Mouse (Mus musculus) heart, embryonic 13.5 days (tissue): Measurements from ENCODE around the gene Bak1. TPM values are rescaled to one million over a fixed set of nuclear protein-coding genes. Genes with fewer than 3 reads are reported as not detected.
A peak's percentile ranks its signal among the peaks of the same experiment; 100 is the strongest.

Source experiments
- ATAC-seq: fragments of 200-750 bp; cut with Nextera tagmentation; 2 replicates; pipeline ENCODE4 v1.8.0; 2017; ENCODE audit warnings: moderate TSS enrichment; ENCODE audit not compliant: insufficient number of reproducible peaks, low FRiP score, low TSS enrichment; ENCODE audit errors: extremely low read depth
- H3K27ac ChIP-seq: fragments of 300-500 bp; sonication (generic); replicated peaks from 2 replicates; pipeline ENCODE4 v1.5.1; 2015; ENCODE audit warnings: moderate library complexity, mild to moderate bottlenecking, inconsistent platforms
- H3K27me3 ChIP-seq: fragments of 300-500 bp; sonication (generic); replicated peaks from 2 replicates; pipeline ENCODE4 v1.6.1; 2015; ENCODE audit warnings: mild to moderate bottlenecking, inconsistent platforms
- H3K36me3 ChIP-seq: fragments of 300-500 bp; sonication (generic); 2 replicates; pipeline ENCODE4 v1.6.1; 2015; ENCODE audit warnings: mild to moderate bottlenecking, inconsistent platforms
- H3K4me1 ChIP-seq: fragments of 300-500 bp; sonication (generic); 2 replicates; pipeline ENCODE4 v1.6.1; 2015; ENCODE audit warnings: inconsistent platforms
- H3K4me2 ChIP-seq: fragments of 300-500 bp; sonication (generic); 2 replicates; pipeline ENCODE4 v1.6.1; 2015; ENCODE audit warnings: inconsistent platforms, mild to moderate bottlenecking, moderate library complexity
- H3K4me3 ChIP-seq: fragments of 300-500 bp; sonication (generic); 2 replicates; pipeline ENCODE4 v1.5.1; 2015; ENCODE audit warnings: moderate library complexity, mild to moderate bottlenecking, inconsistent platforms
- H3K9ac ChIP-seq: fragments of 300-500 bp; sonication (generic); 2 replicates; pipeline ENCODE4 v1.6.1; 2015; ENCODE audit warnings: inconsistent platforms, mild to moderate bottlenecking, moderate library complexity
- H3K9me3 ChIP-seq: fragments of 300-500 bp; sonication (generic); 2 replicates; pipeline ENCODE4 v1.6.1; 2016; ENCODE audit warnings: inconsistent platforms
- WGBS: fragments of 180-500 bp; shearing (Covaris S2); methylation state at CpG from one replicate; pipeline ENCODE4 v1.1.7; 2015; ENCODE audit warnings: mixed read lengths; 5-methylcytosine and 5-hydroxymethylcytosine counted together
- polyA plus RNA-seq: library from polyadenylated mRNA; unstranded; fragments of >200 nt; fragmentation: Nextera tagmentation; extraction: Ambion mirVana; gene quantifications from 2 replicates; pipeline ENCODE4 v1.2.1, GENCODE M21; 2015

Bak1 gene
- polyA plus RNA-seq, 1 experiment from 2014 or later = 5.3 TPM

GRCm38 (mm10) chr17:27032869-27033268, 4.1 kb upstream of the Bak1 start:
- Histone ChIP-seq H3K36me3 (no peaks in the 10 kb centered on the region), H3K27ac (no peak overlapping the region), H3K27me3 (no peaks in the 10 kb centered on the region; the same call in 1 of the 2 replicates), H3K4me3 (peak overlapping the region; percentile 32), H3K4me1 (peaks cover 17% of the 10 kb centered on the region), H3K9ac (peak overlapping the region; percentile 59; the same call in 1 of the 2 replicates), H3K4me2 (peak overlapping the region; percentile 66), H3K9me3 (no peaks in the 10 kb centered on the region)
- 1% methylated on average over 14 of the region's 14 CpGs for WGBS
- no peak for ATAC-seq

GRCm38 (mm10) chr17:27032328-27032727, 3.5 kb upstream of the Bak1 start:
- 46% methylated on average over 7 of the region's 7 CpGs for WGBS
- no peaks in the 10 kb centered on the region for H3K9me3 ChIP-seq
- H3K36me3 ChIP-seq = no peaks in the 10 kb centered on the region
- peak overlapping the region; percentile 32; the same call in 1 of the 2 replicates for H3K4me3 ChIP-seq
- no peak overlapping the region for H3K27ac ChIP-seq
- ATAC-seq = no peak
- H3K4me2 ChIP-seq = peak overlapping the region; percentile 66
- H3K9ac ChIP-seq = peak overlapping the region; percentile 59; the same call in 1 of the 2 replicates
- H3K27me3 ChIP-seq = no peaks in the 10 kb centered on the region; the same call in 1 of the 2 replicates
- H3K4me1 ChIP-seq = peaks cover 20% of the 10 kb centered on the region

GRCm38 (mm10) chr17:27030896-27031295, 2.1 kb upstream of the Bak1 start:
- H3K9ac ChIP-seq = no peak overlapping the region
- H3K4me3 ChIP-seq = no peak overlapping the region
- no peaks in the 10 kb centered on the region for H3K9me3 ChIP-seq
- peaks cover 5% of the 10 kb centered on the region for H3K36me3 ChIP-seq
- H3K4me1 ChIP-seq = peaks cover 27% of the 10 kb centered on the region
- WGBS = 88% methylated on average over 4 of the region's 4 CpGs
- H3K27me3 ChIP-seq = no peaks in the 10 kb centered on the region
- no peak for ATAC-seq
- no peak overlapping the region for H3K27ac ChIP-seq
- H3K4me2 ChIP-seq = no peak overlapping the region

- Histone ChIP-seq H3K27me3 (no peaks in the 10 kb centered on the region), H3K27ac (no peak overlapping the region), H3K4me1 (peaks cover 27% of the 10 kb centered on the region), H3K9ac (no peak overlapping the region), H3K36me3 (peaks cover 20% of the 10 kb centered on the region), H3K4me2 (no peak overlapping the region), H3K4me3 (no peak overlapping the region), H3K9me3 (no peaks in the 10 kb centered on the region)
- ATAC-seq = no peak
- 86% methylated on average over 14 of the region's 14 CpGs for WGBS
Observed at GRCm38 (mm10) chr17:27029431-27029830, 622 bp upstream of the Bak1 start.

- peak; percentile 62; the same call in 1 of the 2 replicates for ATAC-seq
- H3K9ac ChIP-seq = peak overlapping the region; percentile 98
- no peaks in the 10 kb centered on the region for H3K27me3 ChIP-seq
- peaks cover 27% of the 10 kb centered on the region for H3K4me1 ChIP-seq
- H3K9me3 ChIP-seq = no peaks in the 10 kb centered on the region
- peak overlapping the region; percentile 87 for H3K4me3 ChIP-seq
- H3K4me2 ChIP-seq = peak overlapping the region; percentile 88
- WGBS = under 1% methylated on average over 19 of the region's 19 CpGs
- peaks cover 31% of the 10 kb centered on the region for H3K36me3 ChIP-seq
- H3K27ac ChIP-seq = peak overlapping the region; percentile 86
Observed at GRCm38 (mm10) chr17:27028284-27028795, 469 bp downstream of the Bak1 start.

GRCm38 (mm10) chr17:27027460-27028283, 1.1 kb downstream of the Bak1 start:
- Histone ChIP-seq H3K27me3 (no peaks in the 10 kb centered on the region), H3K4me3 (peak overlapping the region; percentile 87), H3K36me3 (peaks cover 37% of the 10 kb centered on the region), H3K9ac (peak overlapping the region; percentile 98), H3K4me2 (peak overlapping the region; percentile 88), H3K27ac (peak overlapping the region; percentile 86), H3K4me1 (peaks cover 21% of the 10 kb centered on the region), H3K9me3 (no peaks in the 10 kb centered on the region)
- WGBS = 27% methylated on average over 12 of the region's 12 CpGs
- ATAC-seq = no peak

GRCm38 (mm10) chr17:27025951-27026350, 2.9 kb downstream of the Bak1 start:
- Histone ChIP-seq H3K27me3 (no peaks in the 10 kb centered on the region), H3K4me1 (peaks cover 18% of the 10 kb centered on the region), H3K4me3 (no peak overlapping the region), H3K27ac (no peak overlapping the region), H3K9me3 (no peaks in the 10 kb centered on the region), H3K9ac (no peak overlapping the region), H3K4me2 (no peak overlapping the region), H3K36me3 (peaks cover 54% of the 10 kb centered on the region)
- ATAC-seq = no peak
- WGBS = 88% methylated on average over 3 of the region's 3 CpGs

- H3K36me3 ChIP-seq = peaks cover 59% of the 10 kb centered on the region
- WGBS = 85% methylated on average over 17 of the region's 17 CpGs
- no peak overlapping the region for H3K4me2 ChIP-seq
Observed at GRCm38 (mm10) chr17:27025326-27025902, 3.4 kb downstream of the Bak1 start.

GRCm38 (mm10) chr17:27023342-27023741, 5.5 kb downstream of the Bak1 start:
- Histone ChIP-seq H3K27ac (no peak overlapping the region), H3K4me1 (peaks cover 20% of the 10 kb centered on the region), H3K9ac (no peak overlapping the region; the same call in 1 of the 2 replicates), H3K9me3 (no peaks in the 10 kb centered on the region), H3K4me3 (no peak overlapping the region), H3K4me2 (no peak overlapping the region), H3K36me3 (peaks cover 69% of the 10 kb centered on the region), H3K27me3 (no peaks in the 10 kb centered on the region)
- no peak for ATAC-seq
- WGBS = 61% methylated on average over 4 of the region's 4 CpGs

More at GRCm38 (mm10) chr17:27025326-27025902, 3.4 kb downstream of the Bak1 start:
- Histone ChIP-seq H3K27me3 (no peaks in the 10 kb centered on the region), H3K4me1 (peaks cover 18% of the 10 kb centered on the region), H3K9ac (no peak overlapping the region), H3K4me3 (no peak overlapping the region), H3K9me3 (no peaks in the 10 kb centered on the region), H3K27ac (no peak overlapping the region)
- no peak for ATAC-seq

GRCm38 (mm10) chr17:27021736-27022135, 7.1 kb downstream of the Bak1 start:
- no peak overlapping the region for H3K27ac ChIP-seq
- WGBS = 83% methylated on average over 9 of the region's 9 CpGs
- no peak overlapping the region for H3K4me3 ChIP-seq
- peaks cover 69% of the 10 kb centered on the region for H3K36me3 ChIP-seq
- H3K9me3 ChIP-seq = no peaks in the 10 kb centered on the region
- peaks cover 17% of the 10 kb centered on the region for H3K4me1 ChIP-seq
- no peak for ATAC-seq
- H3K9ac ChIP-seq = no peak overlapping the region
- H3K27me3 ChIP-seq = no peaks in the 10 kb centered on the region
- H3K4me2 ChIP-seq = no peak overlapping the region

GRCm38 (mm10) chr17:27021076-27021475, 7.7 kb downstream of the Bak1 start:
- H3K36me3 ChIP-seq = peaks cover 66% of the 10 kb centered on the region
- 90% methylated on average over 14 of the region's 14 CpGs for WGBS

More at GRCm38 (mm10) chr17:27021076-27021475, 7.7 kb downstream of the Bak1 start:
- peaks cover 16% of the 10 kb centered on the region for H3K4me1 ChIP-seq
- no peaks in the 10 kb centered on the region for H3K27me3 ChIP-seq
- H3K9ac ChIP-seq = no peak overlapping the region
- no peaks in the 10 kb centered on the region for H3K9me3 ChIP-seq
- H3K4me3 ChIP-seq = no peak overlapping the region
- no peak overlapping the region for H3K27ac ChIP-seq
- no peak for ATAC-seq
- no peak overlapping the region for H3K4me2 ChIP-seq
